Mouse (Mus musculus) bone marrow macrophage, adult 2 months (primary cell): Measurements from ENCODE around the gene Ankrd17.

Experiments used
- CTCF ChIP-seq: IDR thresholded peaks from 2 replicates; pipeline ENCODE4 v1.5.1; 2012; ENCODE audit warnings: low read depth, mild to moderate bottlenecking, low read length, moderate library complexity
- POLR2A ChIP-seq: IDR thresholded peaks from 2 replicates; pipeline ENCODE4 v1.6.1; 2012; ENCODE audit warnings: mild to moderate bottlenecking, low read depth, low read length, borderline replicate concordance

DNA sequence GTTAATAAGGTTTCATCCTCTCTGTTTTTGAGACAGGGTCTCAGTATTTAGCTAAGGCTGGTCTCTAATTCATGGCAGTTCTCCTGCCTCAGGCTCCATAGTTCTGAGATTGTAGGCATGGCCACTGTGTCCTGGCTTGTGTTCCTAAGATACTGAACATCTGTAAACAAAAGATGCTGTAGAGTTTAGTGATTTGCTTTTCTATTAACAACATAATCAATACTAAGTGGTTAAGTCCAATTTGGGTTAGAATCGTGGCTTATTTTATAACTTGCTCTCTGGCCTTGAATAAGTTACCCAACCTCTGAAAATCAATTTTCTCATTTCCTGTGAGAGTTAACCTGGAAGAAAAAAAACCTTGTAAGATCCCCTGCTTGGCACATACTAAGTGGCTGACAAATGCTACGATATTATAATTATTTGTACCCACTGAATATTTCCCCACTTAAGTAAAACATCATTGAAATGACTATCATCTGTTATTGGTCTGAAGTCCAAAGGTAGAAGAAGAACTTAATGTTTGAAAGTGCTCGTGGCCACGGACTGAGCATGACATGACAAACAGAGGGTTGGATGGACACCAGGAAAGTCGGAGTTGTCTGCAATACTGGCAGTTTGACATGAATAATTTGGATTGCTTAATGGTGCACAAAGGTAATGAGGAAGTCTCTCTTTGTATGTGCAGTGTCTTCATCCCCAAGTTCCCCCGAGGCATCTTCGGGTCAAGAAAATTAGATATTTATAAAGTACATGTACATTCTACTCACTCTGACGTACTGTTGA lies 48.0 kb upstream of the Ankrd17 start:
- no peak for TF ChIP-seq CTCF
- no peak for TF ChIP-seq POLR2A
